Mouse (Mus musculus) forebrain, embryonic 11.5 days (tissue): Measurements from ENCODE around the gene Cyp46a1. TPM values are rescaled to one million over a fixed set of nuclear protein-coding genes. Genes with fewer than 3 reads are reported as not detected.

Source experiments
- ATAC-seq: fragments of 200-750 bp; cut with Nextera tagmentation; replicated peaks from 2 replicates; pipeline ENCODE4 v1.8.0; 2017; ENCODE audit warnings: moderate TSS enrichment; ENCODE audit not compliant: low FRiP score
- DNase-seq: peaks from one replicate; pipeline ENCODE4 v3.0.0-alpha.2; 2017; ENCODE audit warnings: low spot score
- H3K27ac ChIP-seq: fragments of 300-500 bp; sonication (generic); 2 replicates; pipeline ENCODE4 v1.5.1; 2014; ENCODE audit warnings: low read depth, low read length
- H3K27me3 ChIP-seq: fragments of 300-500 bp; sonication (generic); 2 replicates; pipeline ENCODE4 v1.6.1; 2014; ENCODE audit warnings: mild to moderate bottlenecking, low read length, mixed read lengths; ENCODE audit not compliant: control insufficient read depth, insufficient read depth
- H3K36me3 ChIP-seq: fragments of 300-500 bp; sonication (generic); 2 replicates; pipeline ENCODE4 v1.6.1; 2014; ENCODE audit warnings: mild to moderate bottlenecking, low read length, moderate library complexity, mixed read lengths; ENCODE audit not compliant: control insufficient read depth, insufficient read depth
- H3K4me1 ChIP-seq: fragments of 300-500 bp; sonication (generic); replicated peaks from 2 replicates; pipeline ENCODE4 v1.6.1; 2014; ENCODE audit warnings: low read length, mixed read lengths; ENCODE audit not compliant: control insufficient read depth, insufficient read depth
- H3K4me2 ChIP-seq: fragments of 300-500 bp; sonication (generic); 2 replicates; pipeline ENCODE4 v1.6.1; 2014; ENCODE audit warnings: low read depth, mild to moderate bottlenecking, low read length, moderate library complexity, mixed read lengths; ENCODE audit not compliant: severe bottlenecking
- H3K4me3 ChIP-seq: fragments of 300-500 bp; sonication (generic); 2 replicates; pipeline ENCODE4 v1.5.1; 2014; ENCODE audit warnings: low read depth, low read length
- H3K9ac ChIP-seq: fragments of 300-500 bp; sonication (generic); 2 replicates; pipeline ENCODE4 v1.6.1; 2014; ENCODE audit warnings: low read length
- H3K9me3 ChIP-seq: fragments of 300-500 bp; sonication (generic); 2 replicates; pipeline ENCODE4 v1.6.1; 2016; ENCODE audit warnings: low read length, mixed read lengths; ENCODE audit not compliant: control insufficient read depth
- WGBS: fragments of 180-500 bp; shearing (Covaris S2); extraction: QIAGEN DNeasy Blood & Tissue Kit; methylation state at CpG from one replicate; pipeline ENCODE4 v1.1.7; 2014; 5-methylcytosine and 5-hydroxymethylcytosine counted together
- polyA plus RNA-seq: library from polyadenylated mRNA; unstranded; fragments of >200 nt; fragmentation: Nextera tagmentation; extraction: Ambion mirVana; gene quantifications from 2 replicates; pipeline ENCODE4 v1.2.1, GENCODE M21; 2014

The Cyp46a1 gene
- polyA plus RNA-seq, 1 experiment from 2014 or later: 18.4 TPM

DNA sequence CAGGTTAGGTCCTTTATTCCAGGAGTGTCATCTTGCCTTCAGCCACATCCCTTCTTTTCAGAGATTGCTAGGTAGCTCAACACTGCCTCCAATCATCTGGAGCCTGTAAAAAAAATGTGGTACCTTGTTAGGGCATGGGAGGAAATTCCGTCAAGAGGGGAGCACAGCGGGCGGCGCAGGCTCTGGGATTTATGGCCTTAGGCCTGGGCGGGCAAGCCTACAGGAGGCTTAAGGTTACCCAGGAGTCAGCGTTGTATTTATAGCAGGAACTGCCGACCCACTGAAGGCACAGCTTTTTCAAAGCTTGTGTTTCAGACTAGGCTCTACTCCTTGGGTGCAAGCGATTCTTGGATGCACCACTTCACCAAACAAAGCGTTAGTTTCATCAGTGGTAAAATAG lies 39.4 kb downstream of the Cyp46a1 start:
- H3K27me3 ChIP-seq: no peaks in the 10 kb centered on the region
- H3K27ac ChIP-seq: no peak overlapping the region
- H3K9ac ChIP-seq: no peak overlapping the region
- no peaks in the 10 kb centered on the region; the same call in 1 of the 2 replicates for H3K4me1 ChIP-seq
- H3K4me3 ChIP-seq: no peak overlapping the region
- no peaks in the 10 kb centered on the region for H3K9me3 ChIP-seq
- 79% methylated on average over 9 of the region's 9 CpGs for WGBS
- H3K36me3 ChIP-seq: no peaks in the 10 kb centered on the region
- ATAC-seq: no peak
- DNase-seq: no peak
- H3K4me2 ChIP-seq: no peak overlapping the region

DNA sequence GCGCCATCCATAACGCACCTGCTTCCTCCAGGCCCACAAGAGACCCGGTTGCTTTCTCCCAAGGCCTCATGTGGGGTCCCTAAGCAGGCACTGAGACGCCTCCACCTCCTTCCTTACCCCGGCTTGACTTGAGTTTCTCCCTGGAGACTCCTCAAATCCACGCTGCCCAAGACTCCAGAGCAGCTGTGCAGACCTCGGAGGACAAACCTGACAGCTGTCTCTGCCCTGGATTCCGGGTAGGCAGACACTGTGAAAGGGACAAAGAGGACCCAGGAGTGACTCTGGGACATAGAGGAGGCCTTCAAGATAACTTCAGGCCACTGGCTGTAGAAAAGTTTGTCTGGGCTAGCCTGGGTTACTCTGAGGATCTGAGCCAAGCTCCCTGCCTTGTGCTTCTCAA lies 40.5 kb downstream of the Cyp46a1 start:
- DNase-seq: no peak
- no peaks in the 10 kb centered on the region for H3K27me3 ChIP-seq
- no peak overlapping the region for H3K4me2 ChIP-seq
- no peak overlapping the region for H3K4me3 ChIP-seq
- no peak overlapping the region for H3K27ac ChIP-seq
- H3K4me1 ChIP-seq: no peaks in the 10 kb centered on the region; the same call in 1 of the 2 replicates
- H3K9me3 ChIP-seq: no peaks in the 10 kb centered on the region
- H3K9ac ChIP-seq: no peak overlapping the region
- no peak for ATAC-seq
- no peaks in the 10 kb centered on the region for H3K36me3 ChIP-seq
- 88% methylated on average over 8 of the region's 8 CpGs for WGBS

DNA sequence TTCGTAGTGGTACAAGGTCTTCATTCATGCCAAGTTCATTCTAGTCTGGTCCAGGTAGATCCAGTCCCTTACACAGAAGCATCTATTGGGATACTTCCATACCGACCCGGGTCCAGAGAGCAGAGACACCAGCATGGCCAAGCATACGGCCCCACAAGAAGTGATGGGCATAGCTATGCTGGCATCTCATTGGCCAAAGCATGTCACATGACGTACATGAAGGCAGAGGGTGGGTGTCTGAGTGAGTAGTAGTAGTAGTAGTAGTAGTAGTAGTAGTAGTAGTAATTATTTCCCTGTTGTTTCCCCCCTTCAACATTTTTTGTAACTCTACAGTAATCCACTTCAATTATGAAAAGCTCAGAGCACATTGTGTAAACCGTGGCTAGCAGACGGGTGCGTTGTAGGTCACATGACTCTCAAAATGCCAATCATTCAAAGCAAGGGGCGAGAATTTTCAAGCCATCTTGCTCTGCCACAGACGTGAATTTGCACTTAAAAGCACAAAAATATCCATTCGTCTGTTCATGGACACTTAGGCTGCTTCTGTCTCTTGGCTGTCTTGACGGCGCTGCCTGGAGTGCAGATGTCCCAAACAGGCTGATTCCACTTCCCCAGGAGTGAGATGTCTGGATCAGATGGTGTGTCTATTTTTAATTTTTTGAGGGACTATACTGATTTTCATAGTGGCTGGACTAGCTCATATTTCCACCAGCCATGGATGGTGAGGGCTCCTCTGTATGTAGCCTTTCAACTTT lies 44.4 kb downstream of the Cyp46a1 start:
- no peaks in the 10 kb centered on the region for H3K9me3 ChIP-seq
- no peaks in the 10 kb centered on the region for H3K36me3 ChIP-seq
- H3K4me3 ChIP-seq: no peak overlapping the region
- DNase-seq (no peak), ATAC-seq (no peak)
- H3K27me3 ChIP-seq: no peaks in the 10 kb centered on the region
- no peaks in the 10 kb centered on the region for H3K4me1 ChIP-seq
- no peak overlapping the region for H3K4me2 ChIP-seq
- no peak overlapping the region for H3K9ac ChIP-seq
- WGBS: 90% methylated on average over 13 of the region's 13 CpGs
- H3K27ac ChIP-seq: no peak overlapping the region

DNA sequence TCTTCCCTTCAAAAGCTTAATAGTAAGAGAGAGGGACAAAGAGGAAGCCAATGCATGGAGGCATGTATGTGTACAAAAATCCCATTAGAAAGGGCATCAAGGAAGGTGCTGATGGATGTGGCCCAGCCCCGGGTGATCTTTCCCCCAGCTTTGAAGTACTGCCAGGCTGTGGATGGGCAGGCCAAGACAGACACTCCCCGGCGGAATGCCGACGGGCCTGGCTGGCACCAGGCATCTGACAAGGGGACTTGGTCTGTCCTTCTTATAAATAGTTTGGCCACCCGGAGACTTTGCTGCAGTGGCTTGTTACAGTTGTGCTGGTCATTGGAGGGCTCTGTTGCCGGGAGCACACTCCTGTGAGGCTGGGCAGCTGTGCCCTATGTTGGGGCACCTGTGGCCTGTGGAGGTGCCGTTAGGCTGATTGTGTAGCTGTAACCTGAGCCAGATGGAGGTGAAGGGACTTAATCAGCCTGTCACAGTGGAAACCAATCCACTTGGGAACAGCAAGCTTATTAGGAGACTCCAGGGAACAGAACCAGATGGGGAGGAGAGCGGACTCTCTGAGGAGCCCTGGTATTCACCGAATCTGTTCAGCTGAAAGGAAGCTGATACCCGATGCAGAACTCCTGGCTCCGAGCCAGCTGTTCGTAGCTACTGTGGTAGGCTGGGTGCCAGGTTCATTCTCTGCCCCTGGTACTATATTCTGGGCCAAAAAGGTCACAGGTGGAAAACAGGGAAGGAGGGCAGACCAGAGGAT lies 52.5 kb downstream of the Cyp46a1 start:
- no peaks in the 10 kb centered on the region for H3K36me3 ChIP-seq
- H3K4me1 ChIP-seq: peaks cover 5% of the 10 kb centered on the region
- H3K27ac ChIP-seq: no peak overlapping the region
- H3K4me2 ChIP-seq: no peak overlapping the region
- no peak overlapping the region for H3K4me3 ChIP-seq
- ATAC-seq (no peak), DNase-seq (no peak)
- no peak overlapping the region for H3K9ac ChIP-seq
- 70% methylated on average over 13 of the region's 13 CpGs for WGBS
- H3K27me3 ChIP-seq: no peaks in the 10 kb centered on the region
- no peaks in the 10 kb centered on the region for H3K9me3 ChIP-seq

DNA sequence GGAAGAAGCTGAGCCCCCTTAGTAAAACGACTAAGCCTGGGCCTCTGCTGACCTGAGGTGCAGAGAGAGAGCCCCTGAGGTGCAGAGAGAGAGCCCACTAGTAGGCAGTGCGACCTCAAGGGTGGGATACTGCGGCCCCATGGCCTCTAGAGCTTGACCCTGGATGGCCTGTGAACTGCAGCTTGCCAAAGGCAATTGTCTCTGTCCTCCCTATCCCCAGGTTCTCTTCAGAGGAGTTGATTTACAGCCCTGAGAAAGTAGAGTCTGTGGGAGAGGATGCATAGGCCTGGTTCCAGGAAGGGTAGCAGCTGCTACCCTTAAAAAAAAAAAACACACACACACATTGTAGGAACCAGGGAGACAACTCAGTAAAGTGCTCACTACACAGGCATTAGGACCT lies 55.5 kb downstream of the Cyp46a1 start:
- Histone ChIP-seq H3K9ac (no peak overlapping the region), H3K27me3 (no peaks in the 10 kb centered on the region), H3K4me2 (no peak overlapping the region), H3K4me1 (peaks cover 8% of the 10 kb centered on the region), H3K27ac (no peak overlapping the region), H3K9me3 (no peaks in the 10 kb centered on the region), H3K36me3 (no peaks in the 10 kb centered on the region), H3K4me3 (no peak overlapping the region)
- WGBS: 36% methylated on average over 3 of the region's 3 CpGs
- ATAC-seq (no peak), DNase-seq (no peak)

DNA sequence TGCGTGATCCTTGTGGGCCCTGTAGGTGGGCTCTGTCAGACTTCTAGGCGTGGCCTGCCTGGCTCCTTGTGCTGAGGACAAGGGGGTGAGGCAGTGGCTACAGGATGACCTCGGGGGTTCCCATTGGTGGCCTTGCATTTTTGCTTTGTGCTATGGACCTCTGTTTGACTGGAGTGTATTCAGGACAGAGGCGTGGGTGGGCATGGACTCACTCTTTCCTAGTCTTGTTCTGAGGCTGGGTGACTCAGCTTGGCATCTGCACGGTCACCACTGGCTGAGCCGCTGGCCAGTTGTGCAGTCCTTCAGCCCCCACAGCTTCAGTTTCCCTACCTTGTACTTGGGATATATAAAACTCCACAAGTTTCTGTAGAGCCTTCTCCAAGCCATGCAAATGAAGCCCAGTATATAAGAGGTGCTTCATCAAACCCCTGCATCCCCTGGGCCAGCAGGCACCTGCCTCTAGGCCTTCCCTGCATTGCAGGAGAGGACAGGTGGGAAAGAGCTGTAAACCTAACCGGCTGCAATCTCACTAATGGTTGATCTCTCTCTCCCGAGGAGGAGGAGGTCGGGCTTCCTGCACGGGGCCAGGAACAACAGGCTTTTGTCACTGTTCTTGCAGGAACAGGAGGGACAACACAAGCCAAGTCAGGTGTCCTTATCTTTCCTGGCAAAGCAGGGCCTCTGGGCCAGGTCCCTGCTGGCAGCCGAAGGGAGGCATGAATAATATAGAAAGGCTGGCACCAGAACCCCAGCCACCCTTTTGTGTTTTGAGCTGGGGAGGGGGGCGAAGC lies 58.3 kb downstream of the Cyp46a1 start:
- WGBS: 73% methylated on average over 12 of the region's 12 CpGs
- Histone ChIP-seq H3K27me3 (no peaks in the 10 kb centered on the region), H3K36me3 (no peaks in the 10 kb centered on the region), H3K9ac (no peak overlapping the region), H3K4me1 (peaks cover 25% of the 10 kb centered on the region), H3K4me2 (no peak overlapping the region), H3K4me3 (no peak overlapping the region), H3K9me3 (no peaks in the 10 kb centered on the region), H3K27ac (no peak overlapping the region)
- no peak for DNase-seq
- ATAC-seq: no peak

DNA sequence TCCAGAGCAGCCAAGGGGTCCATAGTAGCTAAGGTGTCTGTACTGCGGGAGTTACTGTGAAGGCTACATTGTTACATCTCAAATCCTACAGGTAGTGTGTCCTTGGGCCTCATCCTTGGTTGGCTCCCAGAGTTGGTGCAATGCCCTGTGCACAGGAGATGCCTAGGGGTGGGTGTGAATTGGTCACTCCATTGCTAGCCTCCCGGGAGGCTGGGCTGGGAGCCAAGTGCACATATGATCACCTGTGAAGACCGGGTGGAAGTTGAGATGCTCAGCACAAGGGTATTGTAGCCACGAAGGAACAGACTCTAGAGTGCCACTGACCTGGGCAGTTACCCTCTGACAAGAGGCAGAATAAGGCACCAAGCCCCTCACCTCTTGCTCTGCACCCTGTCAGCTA lies 58.9 kb downstream of the Cyp46a1 start:
- Histone ChIP-seq H3K27ac (no peak overlapping the region), H3K36me3 (no peaks in the 10 kb centered on the region), H3K27me3 (no peaks in the 10 kb centered on the region), H3K4me1 (peaks cover 25% of the 10 kb centered on the region), H3K9ac (no peak overlapping the region), H3K4me2 (no peak overlapping the region), H3K4me3 (no peak overlapping the region), H3K9me3 (no peaks in the 10 kb centered on the region)
- DNase-seq: no peak
- WGBS: 88% methylated on average over 4 of the region's 4 CpGs
- ATAC-seq: no peak

DNA sequence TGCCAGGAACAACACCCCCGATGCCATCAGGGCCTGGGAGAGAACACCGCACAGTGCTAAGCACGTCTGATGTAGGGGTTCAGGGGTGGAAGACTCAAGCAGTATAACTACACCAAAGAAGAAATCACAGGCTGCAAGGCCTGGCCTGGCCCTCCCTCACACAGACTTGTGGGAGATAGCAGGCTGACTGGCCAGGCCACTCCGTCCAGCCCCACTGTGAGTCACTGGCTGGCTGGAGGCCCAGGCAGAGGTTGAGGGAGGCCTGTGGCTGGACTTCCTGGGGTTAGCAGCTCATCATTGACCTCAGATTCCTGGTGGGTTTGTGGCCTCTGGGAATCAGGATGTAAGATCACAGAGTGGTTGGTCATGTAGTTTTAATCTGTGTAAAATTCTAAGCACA lies 59.5 kb downstream of the Cyp46a1 start:
- H3K4me1 ChIP-seq: peaks cover 25% of the 10 kb centered on the region
- no peak for ATAC-seq

More for the DNA sequence above, 59.5 kb downstream of the Cyp46a1 start:
- no peaks in the 10 kb centered on the region for H3K9me3 ChIP-seq
- H3K27me3 ChIP-seq: no peaks in the 10 kb centered on the region
- WGBS: 87% methylated on average over 4 of the region's 4 CpGs
- H3K4me3 ChIP-seq: no peak overlapping the region
- no peak overlapping the region for H3K27ac ChIP-seq
- H3K4me2 ChIP-seq: no peak overlapping the region
- DNase-seq: no peak
- no peaks in the 10 kb centered on the region for H3K36me3 ChIP-seq
- H3K9ac ChIP-seq: no peak overlapping the region
